Mouse (Mus musculus) liver, embryonic 14.5 days (tissue): ENCODE data around the gene Slc43a1.

ENCODE experiments used
- CTCF ChIP-seq: IDR thresholded peaks from 2 replicates; pipeline ENCODE4 v1.5.1; 2016; ENCODE audit warnings: antibody characterized with exemption, low read depth, control low read depth
- EP300 ChIP-seq: IDR thresholded peaks from 2 replicates; pipeline ENCODE4 v1.6.1; 2016; ENCODE audit warnings: antibody characterized with exemption, low read depth

DNA sequence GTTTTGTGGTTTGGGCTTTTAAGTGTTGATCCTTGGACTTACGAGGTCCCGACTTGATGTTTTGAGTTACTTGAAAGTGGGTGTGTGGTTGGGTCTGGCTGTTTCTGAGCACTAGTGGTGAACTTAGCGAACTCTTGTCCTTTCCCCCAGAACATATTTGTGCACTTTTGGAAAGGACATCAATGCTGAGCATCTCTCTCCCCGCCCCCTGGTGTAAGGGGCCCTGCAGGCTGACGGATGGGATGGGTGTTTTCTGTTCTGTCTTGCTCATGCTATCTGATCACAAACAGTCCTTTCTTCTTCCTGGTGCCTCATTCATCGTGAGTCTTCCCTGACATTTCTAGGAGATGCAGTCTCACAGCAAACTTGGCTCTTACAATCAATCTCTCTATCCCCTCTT lies 5.0 kb downstream of the Slc43a1 start:
- peak; percentile 59 for TF ChIP-seq CTCF
- no peak; the same call in 1 of the 2 replicates for TF ChIP-seq EP300
